Mouse (Mus musculus) CH12.LX (cell line): Measurements from ENCODE around the gene S100a10. TPM values are rescaled to one million over a fixed set of nuclear protein-coding genes. Genes with fewer than 3 reads are reported as not detected.

ENCODE experiments used
- DNase-seq: peaks from one replicate; pipeline ENCODE4 v3.0.0-alpha.2; 2013; ENCODE audit errors: extremely low read depth
- H3K27ac ChIP-seq: 2 replicates; pipeline ENCODE4 v1.5.1; 2012; ENCODE audit warnings: low read depth, mild to moderate bottlenecking, control low read depth, moderate library complexity; ENCODE audit not compliant: insufficient read depth
- H3K27me3 ChIP-seq: replicated peaks from 2 replicates; pipeline ENCODE3; 2012; ENCODE audit warnings: inconsistent platforms
- H3K36me3 ChIP-seq, 2 experiments: replicated peaks in 1 of 2; 2 replicates each; pipeline versions ENCODE3 to v1.6.1; 2012; ENCODE audit warnings: inconsistent platforms in 1 of 2, low read length in 1 of 2, mild to moderate bottlenecking in 1 of 2, mixed read lengths in 1 of 2, moderate library complexity in 1 of 2; ENCODE audit not compliant: control insufficient read depth in 1 of 2, insufficient read depth in 1 of 2
- H3K4me1 ChIP-seq, 2 experiments: 2 replicates each; pipeline ENCODE4 v1.6.1; 2012; ENCODE audit warnings: inconsistent platforms in 1 of 2, moderate library complexity in 1 of 2; ENCODE audit not compliant: insufficient read depth in 2 of 2, control insufficient read depth in 1 of 2
- H3K4me2 ChIP-seq: 2 replicates; pipeline ENCODE4 v1.6.1; 2012; ENCODE audit warnings: low read depth, mild to moderate bottlenecking, control low read depth; ENCODE audit not compliant: poor library complexity, insufficient read depth, severe bottlenecking
- H3K4me3 ChIP-seq, 3 experiments: fragments of 150-350 bp in 1 of 3; sonication (generic) in 1 of 3; replicated peaks in 1 of 3; 2 replicates each; pipeline versions ENCODE3 to v1.5.1; 2011 to 2012; ENCODE audit warnings: low read depth in 2 of 3, low read length in 2 of 3, mild to moderate bottlenecking in 2 of 3, moderate library complexity in 2 of 3, control low read depth in 1 of 3, improper control_type of control experiment in 1 of 3, inconsistent platforms in 1 of 3, mixed read lengths in 1 of 3; ENCODE audit not compliant: poor library complexity in 1 of 3
- H3K79me2 ChIP-seq: replicated peaks from 2 replicates; pipeline ENCODE4 v1.6.1; 2012; ENCODE audit warnings: mild to moderate bottlenecking, moderate library complexity; ENCODE audit not compliant: control insufficient read depth, poor library complexity, insufficient read depth, severe bottlenecking; ENCODE audit errors: extremely low read depth
- H3K9ac ChIP-seq: 2 replicates; pipeline ENCODE4 v1.6.1; 2012; ENCODE audit warnings: low read depth, mild to moderate bottlenecking, control low read depth, moderate library complexity; ENCODE audit not compliant: insufficient read depth
- H3K9me3 ChIP-seq: replicated peaks from 2 replicates; pipeline ENCODE3; 2012; ENCODE audit warnings: low read length, inconsistent platforms, mixed read lengths
- BHLHE40 ChIP-seq: IDR thresholded peaks from 2 replicates; pipeline ENCODE4 v1.6.1; 2011; ENCODE audit warnings: mild to moderate bottlenecking, low read depth, low read length, improper control_type of control experiment
- E2F4 ChIP-seq: IDR thresholded peaks from 2 replicates; pipeline ENCODE4 v1.6.1; 2011; ENCODE audit warnings: low read depth, low read length, improper control_type of control experiment; ENCODE audit not compliant: insufficient replicate concordance
- ELF1 ChIP-seq: IDR thresholded peaks from 2 replicates; pipeline ENCODE4 v1.6.1; 2014; ENCODE audit warnings: low read depth, mild to moderate bottlenecking, inconsistent platforms, low read length, improper control_type of control experiment
- HCFC1 ChIP-seq: IDR thresholded peaks from 2 replicates; pipeline ENCODE4 v1.6.1; 2012; ENCODE audit warnings: low read depth, mild to moderate bottlenecking, inconsistent platforms, low read length, improper control_type of control experiment
- MAFK ChIP-seq: IDR thresholded peaks from 2 replicates; pipeline ENCODE4 v1.6.1; 2011; ENCODE audit warnings: low read length, improper control_type of control experiment; ENCODE audit not compliant: insufficient replicate concordance
- MYC ChIP-seq: IDR thresholded peaks from 2 replicates; pipeline ENCODE4 v1.6.1; 2011; ENCODE audit warnings: low read depth, mild to moderate bottlenecking, improper control_type of control experiment, low read length
- NRF1 ChIP-seq: IDR thresholded peaks from 2 replicates; pipeline ENCODE4 v1.6.1; 2014; ENCODE audit warnings: low read depth, mild to moderate bottlenecking, inconsistent platforms, low read length, improper control_type of control experiment, moderate library complexity
- POLR2A ChIP-seq: IDR thresholded peaks from 2 replicates; pipeline ENCODE4 v1.6.1; 2011; ENCODE audit warnings: low read depth, mild to moderate bottlenecking, improper control_type of control experiment, low read length
- RCOR1 ChIP-seq: conservative IDR thresholded peaks from 2 replicates; pipeline ENCODE4 v1.6.1; 2012; ENCODE audit warnings: low read depth, mild to moderate bottlenecking, inconsistent platforms, low read length, improper control_type of control experiment
- SMC3 ChIP-seq: IDR thresholded peaks from 2 replicates; pipeline ENCODE4 v1.6.1; 2011; ENCODE audit warnings: low read depth, low read length, improper control_type of control experiment
- UBTF ChIP-seq: IDR thresholded peaks from 2 replicates; pipeline ENCODE4 v1.6.1; 2012; ENCODE audit warnings: low read depth, mild to moderate bottlenecking, inconsistent platforms, low read length, improper control_type of control experiment, moderate library complexity
- USF1 ChIP-seq: IDR thresholded peaks from 2 replicates; pipeline ENCODE4 v1.6.1; 2014; ENCODE audit warnings: low read depth, mild to moderate bottlenecking, inconsistent platforms, low read length, improper control_type of control experiment
- ZKSCAN1 ChIP-seq: IDR thresholded peaks from 2 replicates; pipeline ENCODE4 v1.6.1; 2012; ENCODE audit warnings: low read depth, inconsistent platforms, low read length, improper control_type of control experiment, borderline replicate concordance
- dilution Hi-C: fragments of 300-500 bp; cut with MboI; formaldehyde crosslinking; loops from 2 replicates; pipeline ENCODE4 v1.14.3; 2020; ENCODE audit warnings: low sequenced_read_pairs; ENCODE audit not compliant: extremely low pct_unique_long_range_greater_than_20kb, extremely low pct_ligation_motif_present
- in situ Hi-C: fragments of 300-500 bp; cut with MboI; formaldehyde crosslinking; loops from 3 replicates; pipeline ENCODE4 v1.14.3; 2019; ENCODE audit warnings: low sequenced_read_pairs, low pct_ligation_motif_present, low pct_unique_long_range_greater_than_20kb, mixed read lengths
- polyA plus RNA-seq: library from polyadenylated mRNA; unstranded; fragments of >175 nt; gene quantifications from 2 replicates; pipeline ENCODE4 v1.2.1, GENCODE M21; 2012; ENCODE audit warnings: low read depth; ENCODE audit not compliant: insufficient read length
- total RNA-seq, 2 experiments: library from RNA; depleted of rRNA; stranded (reverse); fragments of 300-350 nt in 1 of 2; fragments of >200 nt in 1 of 2; gene quantifications; 2 replicates each; pipeline ENCODE4 v1.2.3; 2012 to 2014

Gene S100a10
- total and polyA plus RNA-seq, 3 experiments = 213 to 429 (median 352) TPM

- Histone ChIP-seq H3K27me3 (no peaks in the 10 kb centered on the region), H3K4me3 (no peak overlapping the region), H3K4me1 (peaks cover 15 to 72% of the 10 kb centered on the region in 2 experiments), H3K9me3 (no peaks in the 10 kb centered on the region), H3K79me2 (peaks cover 31% of the 10 kb centered on the region), H3K9ac (no peak overlapping the region), H3K4me2 (no peak overlapping the region), H3K27ac (no peak overlapping the region), H3K36me3 (peaks cover under 1 to 7% of the 10 kb centered on the region in 2 experiments)
- dilution Hi-C loops = no loop called here
- DNase-seq = no peak
- TF ChIP-seq ZKSCAN1 (no peak), MYC (no peak), ELF1 (no peak), E2F4 (no peak), HCFC1 (no peak)
- in situ Hi-C loops = no loop called here
Measured at GRCm38 (mm10) chr3:93553311-93553710, 1.6 kb upstream of the S100a10 start.

- DNase-seq = no peak
- Histone ChIP-seq H3K4me3 (no peak overlapping the region), H3K9ac (peak overlapping the region; percentile 82), H3K4me2 (peak overlapping the region; percentile 95; the same call in 1 of the 2 replicates), H3K4me1 (peaks cover 21 to 76% of the 10 kb centered on the region in 2 experiments), H3K27me3 (no peaks in the 10 kb centered on the region), H3K27ac (no peak overlapping the region), H3K36me3 (peaks cover 3 to 12% of the 10 kb centered on the region in 2 experiments), H3K79me2 (peaks cover 37% of the 10 kb centered on the region), H3K9me3 (no peaks in the 10 kb centered on the region)
- in situ Hi-C loops (no loop called here), dilution Hi-C loops (no loop called here)
- TF ChIP-seq BHLHE40 (no peak), POLR2A (no peak), UBTF (no peak), RCOR1 (no peak), SMC3 (no peak), MAFK (no peak), NRF1 (no peak)
Measured at GRCm38 (mm10) chr3:93553765-93554378, 1.0 kb upstream of the S100a10 start.

DNA sequence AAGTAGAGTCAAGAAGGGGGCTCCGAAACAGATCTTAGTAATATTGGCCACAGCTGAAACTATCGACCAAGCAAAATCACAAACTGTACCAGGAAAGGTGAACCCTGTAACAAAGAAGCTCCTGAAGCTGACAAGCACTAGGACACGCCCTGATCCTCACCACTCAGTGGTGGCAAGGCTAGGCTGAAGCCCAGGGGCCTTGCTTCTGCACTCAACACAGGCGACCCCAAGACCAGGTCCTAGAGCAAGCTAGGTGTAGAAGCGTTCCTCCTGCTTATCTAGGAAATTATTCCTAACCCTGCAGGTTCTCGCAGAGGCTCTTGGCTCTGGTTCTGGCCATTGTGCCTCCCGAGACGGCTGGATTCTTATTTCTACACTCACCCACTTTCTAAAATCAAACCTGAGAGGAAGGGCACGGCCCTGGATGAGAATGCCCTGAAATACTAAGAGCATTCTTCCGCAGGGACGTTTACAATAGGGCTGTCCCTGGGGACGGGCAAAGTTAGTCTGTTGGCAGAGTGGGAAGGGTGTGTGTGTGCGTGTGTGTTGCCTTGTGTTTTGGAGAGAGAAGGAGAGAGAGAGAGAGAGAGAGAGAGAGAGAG lies 400 bp upstream of the S100a10 start:
- Histone ChIP-seq H3K27me3 (no peaks in the 10 kb centered on the region), H3K9me3 (no peaks in the 10 kb centered on the region), H3K79me2 (peaks cover 43% of the 10 kb centered on the region), H3K27ac (peak overlapping the region; percentile 68), H3K4me3 (peak overlapping the region; percentile 28 to 98 (median 44)), H3K4me2 (peak overlapping the region; percentile 95), H3K36me3 (peaks cover 3 to 18% of the 10 kb centered on the region in 2 experiments), H3K9ac (peak overlapping the region; percentile 82), H3K4me1 (peaks cover 20 to 76% of the 10 kb centered on the region in 2 experiments)
- dilution Hi-C loops (no loop called here), in situ Hi-C loops (no loop called here)
- no peak for DNase-seq
- TF ChIP-seq BHLHE40 (0 out of 2 replicates have a peak, but pooled peaks have one; percentile 3), ELF1 (0 out of 2 replicates have a peak, but pooled peaks have one; percentile 21), USF1 (no peak)
